Mouse (Mus musculus) colon, adult 2 months (tissue): Measurements from ENCODE around the gene Gm3012. TPM values are rescaled to one million over a fixed set of nuclear protein-coding genes. Genes with fewer than 3 reads are reported as not detected.

ENCODE experiments used
- polyA plus RNA-seq: library from polyadenylated mRNA; depleted of rRNA; stranded (reverse); fragments of >200 nt; gene quantifications from 2 replicates; pipeline ENCODE4 v1.2.3, GENCODE M21; 2012; rRNA removed

The Gm3012 gene
- polyA plus RNA-seq: not detected in 2 replicates

DNA sequence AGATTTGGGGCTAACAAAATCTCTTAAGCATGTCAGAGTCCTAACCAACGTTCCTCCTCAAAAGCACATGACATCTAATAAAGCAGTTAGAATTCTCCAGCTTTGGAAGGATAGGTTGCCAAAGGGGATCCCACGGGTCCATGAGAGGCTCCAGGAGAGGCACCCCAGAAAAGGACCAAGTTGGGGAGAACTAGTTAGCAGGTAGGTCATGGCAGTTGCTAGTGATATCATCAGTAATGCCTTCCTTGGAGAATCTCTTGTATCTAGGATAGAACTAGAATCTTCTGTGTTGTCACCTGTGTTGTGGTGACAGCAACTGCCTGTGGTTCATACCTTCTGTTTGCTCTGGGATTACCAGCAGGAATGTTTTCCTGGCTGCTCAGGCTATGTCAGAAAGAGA, at the start of gene Gm3012:
TSS of gene Gm3012 (plus strand) at position 301 of the 400 bp plus-strand sequence.

DNA sequence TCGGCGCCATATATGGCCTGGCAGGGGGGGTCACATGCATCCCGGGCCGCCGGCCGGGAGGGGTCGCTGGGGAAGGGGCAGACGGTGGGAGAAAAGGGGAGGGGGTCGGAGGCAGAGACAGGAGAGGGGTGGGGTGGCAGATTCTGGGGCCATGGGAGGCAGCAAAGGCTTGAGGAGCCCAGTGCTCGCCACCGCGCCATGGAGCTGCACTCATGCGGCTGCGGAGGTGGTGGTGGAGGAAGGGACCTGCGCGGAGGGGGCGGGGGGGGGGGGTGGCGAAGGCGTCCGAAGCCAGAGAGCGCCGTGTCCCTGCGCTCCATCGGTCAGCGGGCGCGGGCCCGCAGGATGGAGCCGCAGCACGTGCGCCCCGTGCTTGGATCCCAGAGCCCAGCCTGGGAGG, 17.4 kb downstream of the Gm3012 start, which contains the start of gene Gm3020:
TSS of gene Gm3020 (plus strand) at position 301 of the 400 bp plus-strand sequence.

DNA sequence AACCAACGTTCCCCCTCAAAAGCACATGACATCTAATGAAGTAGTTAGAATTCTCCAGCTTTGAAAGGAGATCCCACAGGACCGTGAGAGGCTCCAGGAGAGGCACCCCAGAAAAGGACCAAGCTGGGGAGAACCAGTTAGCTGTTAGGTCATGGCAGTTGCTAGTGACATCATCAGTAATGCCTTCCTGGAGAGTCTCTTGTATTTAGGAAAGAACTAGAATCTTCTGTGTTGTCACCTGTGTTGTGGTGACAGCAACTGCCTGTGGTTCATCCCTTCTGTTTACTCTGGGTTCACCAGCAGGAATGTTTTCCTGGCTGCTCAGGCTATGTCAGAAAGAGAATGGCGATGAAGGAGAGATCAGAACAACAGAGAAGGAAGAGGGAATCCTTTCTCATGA, 54.2 kb downstream of the Gm3012 start, which contains the start of gene Gm3043:
TSS of gene Gm3043 (plus strand) at position 301 of the 400 bp plus-strand sequence.

Other genes starting within 250 kb of the Gm3012 start
- gene Gm10413, start 239.4 kb upstream of the Gm3012 start, polyA plus RNA-seq: not detected in 2 replicates
- gene Gm10409, start 221.9 kb upstream of the Gm3012 start, polyA plus RNA-seq: 0.07 TPM in 1 of 2 replicates, not detected in the other
- 0.12 TPM in 1 of 2 replicates, not detected in the other for gene Gm3005, start 206.4 kb upstream of the Gm3012 start, polyA plus RNA-seq
- gene Gm10408, start 185.1 kb upstream of the Gm3012 start, polyA plus RNA-seq: not detected in 2 replicates
- 0.07 TPM in 1 of 2 replicates, not detected in the other for gene Gm3020, start 17.5 kb downstream of the Gm3012 start, polyA plus RNA-seq
- not detected in 2 replicates for gene Gm3043, start 54.3 kb downstream of the Gm3012 start, polyA plus RNA-seq
- gene Gm3002, start 175.6 kb downstream of the Gm3012 start, polyA plus RNA-seq: 0.06 TPM in 1 of 2 replicates, not detected in the other
- gene Gm3033, start 211.7 kb downstream of the Gm3012 start, polyA plus RNA-seq: not detected in 2 replicates
- gene Gm2916, start 249.7 kb downstream of the Gm3012 start, polyA plus RNA-seq: not detected in 2 replicates